Mouse (Mus musculus) heart, embryonic 14.5 days (tissue): Measurements from ENCODE around the gene Swt1. TPM values are rescaled to one million over a fixed set of nuclear protein-coding genes. Genes with fewer than 3 reads are reported as not detected.
"Not testable (repeated sequence)": the region's sequence is repeated elsewhere in the genome, so short reads cannot be mapped to it uniquely, and the experiment has no call there.

Source experiments
- ATAC-seq: fragments of 200-750 bp; cut with Nextera tagmentation; 2 replicates; pipeline ENCODE4 v1.8.0; 2017; ENCODE audit warnings: low read depth, moderate TSS enrichment; ENCODE audit not compliant: insufficient number of reproducible peaks, insufficient read depth, low FRiP score
- H3K27ac ChIP-seq, 2 experiments: fragments of 200-500 bp in 1 of 2; fragments of 300-500 bp in 1 of 2; sonication (generic) in 1 of 2; replicated peaks in 1 of 2; 2 replicates each; pipeline ENCODE4 v1.5.1; 2012 to 2014; ENCODE audit warnings: low read depth in 2 of 2, low read length in 2 of 2, control low read depth in 1 of 2, mild to moderate bottlenecking in 1 of 2, mixed read lengths in 1 of 2; ENCODE audit not compliant: control insufficient read depth in 1 of 2, insufficient read depth in 1 of 2
- H3K27me3 ChIP-seq: fragments of 300-500 bp; sonication (generic); 2 replicates; pipeline ENCODE4 v1.6.1; 2014; ENCODE audit warnings: mild to moderate bottlenecking, low read length, control low read depth; ENCODE audit not compliant: control insufficient read depth, insufficient read depth
- H3K36me3 ChIP-seq: fragments of 300-500 bp; sonication (generic); 2 replicates; pipeline ENCODE4 v1.6.1; 2014; ENCODE audit warnings: mild to moderate bottlenecking, control low read depth, low read length, mixed read lengths; ENCODE audit not compliant: control insufficient read depth, insufficient read depth
- H3K4me1 ChIP-seq, 2 experiments: fragments of 200-500 bp in 1 of 2; fragments of 300-500 bp in 1 of 2; sonication (generic) in 1 of 2; 2 replicates each; pipeline ENCODE4 v1.6.1; 2012 to 2014; ENCODE audit warnings: low read length in 2 of 2, control low read depth in 1 of 2, mixed read lengths in 1 of 2; ENCODE audit not compliant: control insufficient read depth in 2 of 2, insufficient read depth in 2 of 2
- H3K4me2 ChIP-seq: fragments of 300-500 bp; sonication (generic); 2 replicates; pipeline ENCODE4 v1.6.1; 2014; ENCODE audit warnings: mild to moderate bottlenecking, low read length
- H3K4me3 ChIP-seq, 2 experiments: fragments of 200-500 bp in 1 of 2; fragments of 300-500 bp in 1 of 2; sonication (generic) in 1 of 2; 2 replicates each; pipeline ENCODE4 v1.5.1; 2012 to 2014; ENCODE audit warnings: low read length in 2 of 2, mild to moderate bottlenecking in 2 of 2, control low read depth in 1 of 2, low read depth in 1 of 2, moderate library complexity in 1 of 2; ENCODE audit not compliant: control insufficient read depth in 1 of 2, insufficient read depth in 1 of 2
- H3K9ac ChIP-seq: fragments of 300-500 bp; sonication (generic); 2 replicates; pipeline ENCODE4 v1.6.1; 2014; ENCODE audit warnings: mild to moderate bottlenecking, low read length
- H3K9me3 ChIP-seq: fragments of 300-500 bp; sonication (generic); 2 replicates; pipeline ENCODE4 v1.6.1; 2016; ENCODE audit warnings: low read length, control low read depth; ENCODE audit not compliant: control insufficient read depth
- WGBS: fragments of 180-500 bp; shearing (Covaris S2); extraction: QIAGEN DNeasy Blood & Tissue Kit; methylation state at CpG from one replicate; pipeline ENCODE4 v1.1.7; 2014; 5-methylcytosine and 5-hydroxymethylcytosine counted together
- polyA plus RNA-seq: library from polyadenylated mRNA; unstranded; fragments of >200 nt; fragmentation: Nextera tagmentation; extraction: Ambion mirVana; gene quantifications from 2 replicates; pipeline ENCODE4 v1.2.1, GENCODE M21; 2014

Gene Swt1
- polyA plus RNA-seq, 1 experiment from 2014 or later, result 19.9 TPM

DNA sequence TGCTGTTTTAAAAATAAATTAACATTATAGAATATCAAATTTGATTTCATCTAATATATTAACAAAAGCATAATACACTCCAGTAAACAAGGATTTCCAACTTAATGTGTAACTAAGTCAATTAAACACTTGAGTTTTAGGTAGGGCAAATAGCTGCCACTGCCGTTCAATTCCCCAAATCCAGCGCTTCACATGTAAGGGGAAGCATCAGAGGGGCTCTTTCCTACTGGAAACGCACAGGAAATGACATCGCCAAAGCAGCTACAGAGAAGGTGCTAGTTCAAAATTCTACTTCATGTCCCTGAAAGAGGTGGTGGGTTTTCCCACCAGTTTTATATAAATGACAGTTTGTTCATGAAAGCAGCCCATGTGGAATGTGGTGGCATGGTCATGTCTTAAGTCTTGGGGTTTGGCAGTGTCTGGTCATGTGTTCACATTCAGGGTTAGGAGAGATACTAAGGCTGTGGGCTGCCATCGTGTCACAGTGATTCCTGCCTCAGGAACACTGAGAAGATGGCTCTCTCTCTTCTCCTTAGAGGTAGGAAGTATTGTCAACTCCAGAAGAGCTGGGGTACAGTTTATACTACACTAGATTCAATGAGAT, 60.4 kb downstream of the Swt1 start:
- no peak overlapping the region for H3K9ac ChIP-seq
- peaks cover 74% of the 10 kb centered on the region for H3K36me3 ChIP-seq
- no peak overlapping the region for H3K4me3 ChIP-seq
- ATAC-seq, result no peak
- no peaks in the 10 kb centered on the region for H3K27me3 ChIP-seq
- WGBS, result 87% methylated on average over 5 of the region's 5 CpGs
- peaks cover 2 to 3% of the 10 kb centered on the region in 2 experiments; a peak in 3 of 4 replicates for H3K4me1 ChIP-seq
- no peak overlapping the region for H3K27ac ChIP-seq
- no peak overlapping the region for H3K4me2 ChIP-seq
- no peaks in the 10 kb centered on the region for H3K9me3 ChIP-seq

DNA sequence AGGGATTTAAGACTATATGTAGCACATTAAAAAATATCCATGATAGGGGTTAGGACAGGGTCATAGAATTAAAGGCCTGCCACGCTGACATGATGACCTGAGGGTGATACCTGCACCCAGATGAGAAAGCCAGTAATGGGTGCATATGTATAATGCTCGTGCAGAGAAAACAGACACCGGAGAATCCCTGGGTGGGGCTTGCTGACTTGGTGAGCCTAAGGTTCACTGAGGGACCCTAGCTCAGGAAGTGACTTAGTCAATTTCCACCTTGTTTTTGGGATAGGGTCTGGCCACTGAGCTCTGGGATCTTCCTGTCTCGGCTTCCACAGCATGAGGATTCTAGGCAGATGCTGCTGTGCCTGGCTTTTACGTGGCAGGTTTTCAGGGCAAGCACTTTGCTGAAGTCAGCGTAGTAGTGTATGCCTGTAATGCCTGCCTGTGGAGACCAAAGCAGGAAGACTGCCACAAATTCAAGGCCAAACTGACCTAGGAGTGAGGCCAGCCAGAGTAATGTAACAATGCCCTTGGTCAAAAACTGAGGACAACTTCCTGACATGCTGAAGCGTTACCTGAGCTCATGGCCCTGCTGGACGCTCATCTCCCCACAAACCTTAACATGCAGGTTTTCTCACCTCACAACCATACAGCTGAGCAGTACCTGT, 61.2 kb downstream of the Swt1 start:
- Histone ChIP-seq H3K4me3 (no peak overlapping the region), H3K27me3 (no peaks in the 10 kb centered on the region), H3K36me3 (peaks cover 81% of the 10 kb centered on the region), H3K9me3 (no peaks in the 10 kb centered on the region), H3K9ac (no peak overlapping the region), H3K4me1 (peaks cover 2 to 3% of the 10 kb centered on the region in 2 experiments; a peak in 3 of 4 replicates), H3K4me2 (no peak overlapping the region), H3K27ac (no peak overlapping the region)
- ATAC-seq, result no peak
- WGBS, result 84% methylated on average over 8 of the region's 8 CpGs

DNA sequence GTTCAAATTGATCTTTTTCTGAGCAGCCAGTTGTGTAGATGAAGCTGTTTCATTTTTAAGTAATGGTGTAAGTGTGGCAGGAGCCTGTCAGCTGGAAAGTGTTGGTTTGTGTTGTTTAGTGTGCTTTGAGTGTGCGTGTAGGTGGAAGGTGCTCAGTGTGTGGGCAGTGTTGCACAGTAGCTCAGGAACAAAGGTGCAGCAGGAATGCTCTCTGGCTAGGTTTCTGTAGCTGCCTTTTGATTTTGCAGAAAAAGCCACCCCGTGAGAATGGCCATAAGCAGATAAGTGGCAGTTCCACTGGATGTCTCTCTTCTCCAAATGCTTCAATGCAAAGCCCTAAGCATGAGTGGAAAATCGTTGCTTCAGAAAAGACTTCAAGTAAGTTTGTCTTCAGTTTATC, 68.9 kb downstream of the Swt1 start:
- no peak overlapping the region for H3K4me2 ChIP-seq
- peaks cover 100% of the 10 kb centered on the region for H3K36me3 ChIP-seq
- no peaks in the 10 kb centered on the region for H3K27me3 ChIP-seq
- H3K27ac ChIP-seq, result no peak overlapping the region
- H3K4me3 ChIP-seq, result no peak overlapping the region
- 83% methylated on average over 3 of the region's 3 CpGs for WGBS
- no peaks in the 10 kb centered on the region for H3K4me1 ChIP-seq
- no peak overlapping the region for H3K9ac ChIP-seq
- no peaks in the 10 kb centered on the region for H3K9me3 ChIP-seq
- no peak for ATAC-seq

DNA sequence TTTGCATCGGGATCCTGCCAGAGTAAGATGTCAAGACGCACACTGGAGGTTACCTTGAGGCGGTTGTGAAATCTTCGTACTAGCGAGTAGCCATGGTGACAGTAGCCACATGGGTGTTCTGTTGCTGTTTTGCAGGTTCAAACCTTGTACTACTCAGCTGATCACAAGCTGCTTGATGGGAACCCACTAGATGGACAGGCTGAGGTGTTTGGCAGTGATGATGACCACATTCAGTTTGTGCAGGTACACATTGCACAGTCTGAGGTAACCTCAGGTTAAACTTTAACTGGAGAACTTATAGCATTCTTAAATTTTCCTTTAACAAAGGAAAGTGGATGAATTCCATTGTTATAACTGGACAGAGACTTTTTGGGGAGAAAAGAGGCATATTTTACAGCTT, 72.3 kb downstream of the Swt1 start:
- Histone ChIP-seq H3K9ac (no peak overlapping the region), H3K4me2 (no peak overlapping the region), H3K27ac (no peak overlapping the region), H3K36me3 (peaks cover 100% of the 10 kb centered on the region), H3K4me3 (no peak overlapping the region), H3K4me1 (no peaks in the 10 kb centered on the region), H3K9me3 (no peaks in the 10 kb centered on the region), H3K27me3 (no peaks in the 10 kb centered on the region)
- ATAC-seq, result no peak
- WGBS, result 90% methylated on average over 5 of the region's 5 CpGs

DNA sequence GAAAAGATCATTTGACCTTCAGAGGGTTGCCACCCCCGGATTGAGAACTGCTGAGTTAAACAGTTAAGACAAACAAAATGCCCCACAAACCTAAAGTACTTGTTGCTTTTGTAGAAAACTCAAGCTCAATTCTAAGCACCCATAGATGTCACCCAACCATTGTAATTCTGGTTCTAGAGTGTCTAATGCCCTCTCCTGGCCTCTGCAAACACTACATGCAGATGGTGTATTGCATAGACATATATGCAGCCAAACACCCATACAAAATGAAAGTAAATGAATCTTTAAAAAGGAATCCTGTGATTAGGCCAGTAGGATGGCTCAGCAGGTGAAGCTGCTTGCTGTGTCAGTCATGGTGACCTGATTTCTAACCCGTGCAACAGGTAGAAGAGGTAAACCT, 75.3 kb downstream of the Swt1 start:
- H3K9ac ChIP-seq, result no peak overlapping the region
- 87% methylated on average over 2 of the region's 2 CpGs for WGBS
- H3K4me3 ChIP-seq, result no peak overlapping the region
- H3K27ac ChIP-seq, result no peak overlapping the region
- H3K27me3 ChIP-seq, result no peaks in the 10 kb centered on the region
- H3K4me2 ChIP-seq, result no peak overlapping the region
- peaks cover 90% of the 10 kb centered on the region for H3K36me3 ChIP-seq
- no peaks in the 10 kb centered on the region for H3K9me3 ChIP-seq
- no peak for ATAC-seq
- H3K4me1 ChIP-seq, result peaks cover 2 to 16% of the 10 kb centered on the region in 2 experiments; a peak in 3 of 4 replicates

DNA sequence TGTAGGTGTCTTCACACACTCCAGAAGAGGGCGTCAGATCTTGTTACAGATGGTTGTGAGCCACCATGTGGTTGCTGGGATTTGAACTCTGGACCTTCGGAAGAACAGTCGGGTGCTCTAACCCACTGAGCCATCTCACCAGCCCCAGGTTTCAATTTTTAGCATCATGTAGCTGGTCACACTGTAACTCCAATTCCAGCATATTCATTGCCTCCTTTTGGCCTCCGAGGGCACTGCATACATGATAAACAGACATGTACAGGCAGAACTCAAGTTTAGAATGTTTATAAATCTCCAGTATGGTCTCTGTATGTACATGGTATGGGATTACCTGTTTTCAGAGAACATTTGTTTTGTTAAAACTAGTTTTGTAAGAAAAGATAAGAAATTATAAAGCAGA, 80.0 kb downstream of the Swt1 start:
- Histone ChIP-seq H3K9ac (peak overlapping the region; percentile 42; the same call in 1 of the 2 replicates), H3K4me1 (peaks cover 2 to 27% of the 10 kb centered on the region in 2 experiments; a peak in 3 of 4 replicates), H3K36me3 (peaks cover 44% of the 10 kb centered on the region), H3K4me2 (peak overlapping the region; percentile 40)
- H3K4me3 ChIP-seq, H3K27me3 ChIP-seq, H3K9me3 ChIP-seq, H3K27ac ChIP-seq, ATAC-seq: not testable (repeated sequence)
- 66% methylated on average over 4 of the region's 4 CpGs for WGBS

DNA sequence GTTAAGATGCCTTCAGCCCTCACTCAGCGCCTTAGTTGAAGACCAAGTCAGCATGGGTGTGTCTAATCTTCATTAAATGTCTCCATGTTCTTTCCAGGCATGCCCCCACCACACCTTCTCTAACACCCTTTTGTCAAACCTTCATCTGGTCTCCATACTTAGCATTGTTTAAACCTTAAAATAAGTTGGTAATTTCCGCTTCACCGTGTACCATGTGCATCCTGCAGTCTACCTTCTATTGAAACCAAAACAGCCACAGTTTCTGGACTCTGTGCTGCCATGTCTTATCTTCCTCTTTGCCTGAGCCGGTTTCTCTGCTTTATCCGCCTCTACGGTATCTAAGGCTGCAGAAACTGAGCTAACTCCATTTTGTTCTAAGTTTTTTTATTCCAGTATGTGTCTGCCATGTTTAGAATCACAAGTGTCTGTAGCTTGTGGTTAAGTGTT, 81.6 kb downstream of the Swt1 start:
- peaks cover 28% of the 10 kb centered on the region for H3K36me3 ChIP-seq
- WGBS, result 9% methylated on average over 6 of the region's 6 CpGs
- ATAC-seq, result no peak

More for the DNA sequence above, 81.6 kb downstream of the Swt1 start:
- peak overlapping the region; percentile 99 for H3K9ac ChIP-seq
- H3K27me3 ChIP-seq, result no peaks in the 10 kb centered on the region
- H3K4me3 ChIP-seq, result peak overlapping the region; percentile 33 to 93; a peak in 3 of 4 replicates
- no peaks in the 10 kb centered on the region for H3K9me3 ChIP-seq
- peak overlapping the region; percentile 74 for H3K4me2 ChIP-seq
- peak overlapping the region; percentile 66 to 97 for H3K27ac ChIP-seq
- peaks cover 2 to 42% of the 10 kb centered on the region in 2 experiments; a peak in 3 of 4 replicates for H3K4me1 ChIP-seq
